Mouse (Mus musculus) lung, embryonic 15.5 days (tissue): ENCODE data around the gene Pitpnm1. TPM values are rescaled to one million over a fixed set of nuclear protein-coding genes. Genes with fewer than 3 reads are reported as not detected.

Experiments used
- ATAC-seq: fragments of 200-750 bp; cut with Nextera tagmentation; 2 replicates; pipeline ENCODE4 v1.8.0; 2017; ENCODE audit warnings: moderate number of reproducible peaks, borderline replicate concordance; ENCODE audit not compliant: low FRiP score, low TSS enrichment; ENCODE audit errors: extremely low read depth
- H3K27ac ChIP-seq: fragments of 300-500 bp; sonication (generic); 2 replicates; pipeline ENCODE4 v1.5.1; 2015; ENCODE audit warnings: moderate library complexity, mild to moderate bottlenecking, inconsistent platforms
- H3K27me3 ChIP-seq: fragments of 300-500 bp; sonication (generic); 2 replicates; pipeline ENCODE4 v1.6.1; 2015; ENCODE audit warnings: inconsistent platforms
- H3K36me3 ChIP-seq: fragments of 300-500 bp; sonication (generic); 2 replicates; pipeline ENCODE4 v1.6.1; 2015; ENCODE audit warnings: inconsistent platforms
- H3K4me1 ChIP-seq: fragments of 300-500 bp; sonication (generic); 2 replicates; pipeline ENCODE4 v1.6.1; 2015; ENCODE audit warnings: inconsistent platforms
- H3K4me2 ChIP-seq: fragments of 300-500 bp; sonication (generic); 2 replicates; pipeline ENCODE4 v1.6.1; 2015; ENCODE audit warnings: inconsistent platforms, mild to moderate bottlenecking, moderate library complexity
- H3K4me3 ChIP-seq: fragments of 300-500 bp; sonication (generic); 2 replicates; pipeline ENCODE4 v1.5.1; 2015; ENCODE audit warnings: mild to moderate bottlenecking, inconsistent platforms
- H3K9ac ChIP-seq: fragments of 300-500 bp; sonication (generic); 2 replicates; pipeline ENCODE4 v1.6.1; 2015; ENCODE audit warnings: inconsistent platforms
- H3K9me3 ChIP-seq: fragments of 300-500 bp; sonication (generic); 2 replicates; pipeline ENCODE4 v1.6.1; 2016; ENCODE audit warnings: inconsistent platforms
- WGBS: fragments of 180-500 bp; shearing (Covaris S2); methylation state at CpG from one replicate; pipeline ENCODE4 v1.1.7; 2015; 5-methylcytosine and 5-hydroxymethylcytosine counted together
- polyA plus RNA-seq: library from polyadenylated mRNA; unstranded; fragments of >200 nt; fragmentation: Nextera tagmentation; extraction: Ambion mirVana; gene quantifications from 2 replicates; pipeline ENCODE4 v1.2.1, GENCODE M21; 2015

Gene Pitpnm1
- polyA plus RNA-seq, result 12.5 and 13.8 TPM in 2 replicates

GRCm38 (mm10) chr19:4099837-4100717, at the start of gene Pitpnm1:
Pitpnm1 (plus strand) TSS chr19:4099998.
- no peak for ATAC-seq

GRCm38 (mm10) chr19:4051016-4051415, 48.8 kb upstream of the Pitpnm1 start:
- no peak overlapping the region for H3K9ac ChIP-seq
- no peaks in the 10 kb centered on the region for H3K36me3 ChIP-seq
- no peak for ATAC-seq
- no peaks in the 10 kb centered on the region; the same call in 1 of the 2 replicates for H3K27me3 ChIP-seq
- 92% methylated on average over 5 of the region's 5 CpGs for WGBS
- no peak overlapping the region for H3K27ac ChIP-seq
- no peaks in the 10 kb centered on the region for H3K9me3 ChIP-seq
- peaks cover 4% of the 10 kb centered on the region for H3K4me1 ChIP-seq
- no peak overlapping the region for H3K4me2 ChIP-seq
- H3K4me3 ChIP-seq, result no peak overlapping the region

More at GRCm38 (mm10) chr19:4099837-4100717, at the start of gene Pitpnm1:
- no peaks in the 10 kb centered on the region for H3K36me3 ChIP-seq
- H3K27ac ChIP-seq, result peak within 1 kb of the TSS; percentile 63
- H3K9me3 ChIP-seq, result no peaks in the 10 kb centered on the region
- peak within 1 kb of the TSS; percentile 47 for H3K4me3 ChIP-seq
- peaks cover 35% of the 10 kb centered on the region for H3K27me3 ChIP-seq
- peaks cover 40% of the 10 kb centered on the region for H3K4me1 ChIP-seq
- WGBS, result 1% methylated on average over 53 of the region's 53 CpGs
- H3K9ac ChIP-seq, result peak within 1 kb of the TSS; percentile 15
- H3K4me2 ChIP-seq, result peak within 1 kb of the TSS; percentile 80

GRCm38 (mm10) chr19:4051741-4052515, 47.9 kb upstream of the Pitpnm1 start:
- Histone ChIP-seq H3K9ac (no peak overlapping the region), H3K4me2 (no peak overlapping the region), H3K36me3 (no peaks in the 10 kb centered on the region), H3K27ac (no peak overlapping the region), H3K4me1 (no peaks in the 10 kb centered on the region), H3K9me3 (no peaks in the 10 kb centered on the region), H3K27me3 (no peaks in the 10 kb centered on the region; the same call in 1 of the 2 replicates), H3K4me3 (no peak overlapping the region)
- no peak for ATAC-seq
- WGBS, result 52% methylated on average over 10 of the region's 10 CpGs

DNA sequence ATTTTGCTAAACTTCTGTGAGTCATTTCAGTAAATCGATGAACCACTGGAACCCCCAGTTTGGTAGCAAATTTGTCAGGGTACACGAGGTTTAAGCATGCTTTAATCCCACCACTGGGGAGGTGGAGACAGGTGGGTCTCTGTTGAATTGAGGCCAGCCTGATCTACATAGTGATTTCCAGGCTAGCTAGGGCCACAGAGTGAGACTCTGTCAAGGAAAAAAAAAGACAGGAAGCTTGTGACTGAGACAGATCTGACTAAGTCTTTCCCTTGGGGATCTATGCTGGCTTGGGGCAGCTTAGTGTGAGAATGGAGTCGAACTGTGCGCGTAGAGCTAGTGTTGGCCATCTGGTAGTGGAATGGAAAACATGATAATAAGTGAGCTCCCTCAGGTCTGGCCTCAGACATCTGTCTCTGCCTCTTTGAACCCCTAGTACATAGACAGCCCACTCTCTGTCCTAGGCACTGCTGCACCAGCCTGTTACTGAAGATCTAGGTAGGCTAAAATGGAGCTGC, 47.2 kb upstream of the Pitpnm1 start:
- peaks cover 2% of the 10 kb centered on the region; the same call in 1 of the 2 replicates for H3K27me3 ChIP-seq
- 70% methylated on average over 5 of the region's 5 CpGs for WGBS
- H3K4me3 ChIP-seq, result no peak overlapping the region
- no peak overlapping the region for H3K9ac ChIP-seq
- no peak overlapping the region for H3K27ac ChIP-seq
- no peaks in the 10 kb centered on the region for H3K4me1 ChIP-seq
- H3K4me2 ChIP-seq, result no peak overlapping the region
- ATAC-seq, result no peak
- no peaks in the 10 kb centered on the region for H3K36me3 ChIP-seq
- no peaks in the 10 kb centered on the region for H3K9me3 ChIP-seq

DNA sequence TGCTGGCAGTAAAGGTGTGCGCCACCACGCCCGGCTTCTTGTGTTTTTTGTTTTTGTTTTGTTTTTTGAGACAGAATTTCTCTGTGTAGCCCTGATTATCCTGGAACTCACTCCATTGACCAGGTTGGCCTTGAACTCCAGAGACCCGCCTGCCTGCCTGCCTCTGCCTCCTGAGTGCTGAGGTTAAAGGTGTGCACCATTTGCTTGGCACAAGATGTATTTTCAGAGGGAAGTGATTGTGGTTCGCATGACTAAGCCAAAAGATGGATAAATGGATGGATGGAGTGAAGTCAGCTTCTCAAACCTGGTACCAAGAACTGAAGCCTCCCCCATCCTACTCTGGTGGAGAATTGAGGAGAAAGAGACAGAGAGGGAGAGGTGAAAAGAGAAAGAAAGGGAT, 45.2 kb upstream of the Pitpnm1 start:
- Histone ChIP-seq H3K9me3 (no peaks in the 10 kb centered on the region), H3K27ac (no peak overlapping the region), H3K9ac (no peak overlapping the region), H3K27me3 (peaks cover 4% of the 10 kb centered on the region; the same call in 1 of the 2 replicates), H3K4me1 (no peaks in the 10 kb centered on the region), H3K4me3 (no peak overlapping the region), H3K36me3 (no peaks in the 10 kb centered on the region), H3K4me2 (no peak overlapping the region)
- ATAC-seq, result no peak
- WGBS, result 88% methylated on average over 5 of the region's 5 CpGs

- no peaks in the 10 kb centered on the region for H3K4me1 ChIP-seq
- H3K9me3 ChIP-seq, result no peaks in the 10 kb centered on the region
- ATAC-seq, result no peak
- no peak overlapping the region for H3K27ac ChIP-seq
- no peak overlapping the region for H3K9ac ChIP-seq
- no peaks in the 10 kb centered on the region for H3K36me3 ChIP-seq
- peaks cover 4% of the 10 kb centered on the region; the same call in 1 of the 2 replicates for H3K27me3 ChIP-seq
- WGBS, result 61% methylated on average over 8 of the region's 8 CpGs
- H3K4me2 ChIP-seq, result no peak overlapping the region
- no peak overlapping the region for H3K4me3 ChIP-seq
Observed at GRCm38 (mm10) chr19:4055216-4055946, 44.4 kb upstream of the Pitpnm1 start.

DNA sequence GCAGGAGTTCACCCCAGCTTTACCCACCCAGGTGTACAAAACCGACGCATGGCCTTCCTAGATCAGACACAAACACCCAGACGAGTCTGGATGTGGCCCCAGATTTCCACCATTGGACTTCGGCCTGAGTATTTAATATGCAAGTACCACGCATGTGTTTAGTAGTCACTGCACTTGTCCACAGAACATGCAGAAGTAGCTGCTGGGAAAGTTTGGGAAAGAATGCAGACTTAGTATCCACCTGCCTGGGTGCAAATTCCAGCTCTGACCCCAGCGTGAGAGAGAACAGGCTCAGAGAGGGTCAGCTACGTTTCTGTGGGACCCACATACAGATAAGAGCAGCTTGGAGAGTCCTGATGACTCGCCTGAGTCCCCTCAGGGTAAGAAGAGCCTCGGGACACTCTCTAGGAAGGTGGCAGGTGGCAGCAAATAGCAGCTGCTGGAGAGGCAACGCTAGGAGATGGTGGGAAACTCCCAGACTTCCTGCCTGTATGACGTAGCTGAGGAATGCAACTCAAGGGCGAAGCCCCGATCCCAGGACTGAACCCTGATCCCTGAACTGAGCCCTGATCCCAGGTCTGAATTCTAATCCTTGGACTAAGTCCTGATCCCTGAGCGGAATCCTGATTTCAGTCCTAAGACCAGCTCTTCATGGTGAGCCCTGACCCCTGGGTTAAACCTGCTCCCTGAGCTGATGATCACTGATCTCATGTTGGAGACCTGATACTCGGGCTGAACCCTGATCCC, 43.7 kb upstream of the Pitpnm1 start:
- Histone ChIP-seq H3K36me3 (no peaks in the 10 kb centered on the region), H3K27me3 (peaks cover 4% of the 10 kb centered on the region; the same call in 1 of the 2 replicates), H3K27ac (no peak overlapping the region), H3K9me3 (no peaks in the 10 kb centered on the region), H3K9ac (no peak overlapping the region), H3K4me3 (no peak overlapping the region), H3K4me2 (no peak overlapping the region), H3K4me1 (no peaks in the 10 kb centered on the region)
- no peak for ATAC-seq
- 42% methylated on average over 15 of the region's 15 CpGs for WGBS

GRCm38 (mm10) chr19:4056727-4057126, 43.1 kb upstream of the Pitpnm1 start:
- Histone ChIP-seq H3K4me1 (no peaks in the 10 kb centered on the region), H3K9me3 (no peaks in the 10 kb centered on the region), H3K9ac (no peak overlapping the region), H3K27ac (no peak overlapping the region), H3K4me2 (no peak overlapping the region), H3K36me3 (no peaks in the 10 kb centered on the region), H3K4me3 (no peak overlapping the region), H3K27me3 (peaks cover 4% of the 10 kb centered on the region; the same call in 1 of the 2 replicates)
- 44% methylated on average over 4 of the region's 4 CpGs for WGBS
- ATAC-seq, result no peak

- peaks cover 4% of the 10 kb centered on the region; the same call in 1 of the 2 replicates for H3K27me3 ChIP-seq
- H3K4me2 ChIP-seq, result no peak overlapping the region
- H3K9me3 ChIP-seq, result no peaks in the 10 kb centered on the region
- no peak overlapping the region for H3K9ac ChIP-seq
- ATAC-seq, result no peak
- 80% methylated on average over 13 of the region's 13 CpGs for WGBS
- no peak overlapping the region for H3K4me3 ChIP-seq
- H3K27ac ChIP-seq, result no peak overlapping the region
- no peaks in the 10 kb centered on the region for H3K4me1 ChIP-seq
- no peaks in the 10 kb centered on the region for H3K36me3 ChIP-seq
Observed at GRCm38 (mm10) chr19:4057389-4057788, 42.4 kb upstream of the Pitpnm1 start.

GRCm38 (mm10) chr19:4057962-4058361, 41.8 kb upstream of the Pitpnm1 start:
- Histone ChIP-seq H3K9ac (no peak overlapping the region), H3K9me3 (no peaks in the 10 kb centered on the region), H3K4me2 (no peak overlapping the region), H3K27me3 (peaks cover 4% of the 10 kb centered on the region; the same call in 1 of the 2 replicates), H3K27ac (no peak overlapping the region), H3K4me1 (no peaks in the 10 kb centered on the region), H3K36me3 (no peaks in the 10 kb centered on the region), H3K4me3 (no peak overlapping the region)
- ATAC-seq, result no peak
- 93% methylated on average over 7 of the region's 7 CpGs for WGBS

GRCm38 (mm10) chr19:4058581-4058980, 41.2 kb upstream of the Pitpnm1 start:
- Histone ChIP-seq H3K36me3 (no peaks in the 10 kb centered on the region), H3K27ac (no peak overlapping the region), H3K4me1 (no peaks in the 10 kb centered on the region), H3K4me2 (no peak overlapping the region), H3K4me3 (no peak overlapping the region), H3K9ac (no peak overlapping the region), H3K27me3 (peaks cover 4% of the 10 kb centered on the region; the same call in 1 of the 2 replicates), H3K9me3 (no peaks in the 10 kb centered on the region)
- ATAC-seq, result no peak
- WGBS, result 85% methylated on average over 5 of the region's 5 CpGs
